Mouse (Mus musculus) olfactory bulb, adult 2 months (tissue): ENCODE results near the gene Rpl35. TPM values are rescaled to one million over a fixed set of nuclear protein-coding genes. Genes with fewer than 3 reads are reported as not detected.
"Not testable (repeated sequence)": the region's sequence is repeated elsewhere in the genome, so short reads cannot be mapped to it uniquely, and the experiment has no call there.

ENCODE experiments used
- H3K27ac ChIP-seq: fragments of 200-500 bp; 2 replicates; pipeline ENCODE4 v1.5.1; 2012; ENCODE audit warnings: low read depth, low read length; ENCODE audit not compliant: insufficient read depth
- H3K4me1 ChIP-seq: fragments of 200-500 bp; 2 replicates; pipeline ENCODE4 v1.6.1; 2012; ENCODE audit warnings: low read length; ENCODE audit not compliant: control insufficient read depth, insufficient read depth
- H3K4me3 ChIP-seq: fragments of 200-500 bp; 2 replicates; pipeline ENCODE4 v1.5.1; 2012; ENCODE audit warnings: mild to moderate bottlenecking, low read depth, low read length, moderate library complexity; ENCODE audit not compliant: insufficient read depth
- CTCF ChIP-seq: fragments of 200-500 bp; IDR thresholded peaks from 2 replicates; pipeline ENCODE4 v1.5.1; 2012; ENCODE audit warnings: low read depth, mild to moderate bottlenecking, low read length, moderate library complexity; ENCODE audit not compliant: insufficient read depth
- POLR2A ChIP-seq: fragments of 200-500 bp; IDR thresholded peaks from 2 replicates; pipeline ENCODE4 v1.6.1; 2012; ENCODE audit warnings: mild to moderate bottlenecking, low read depth, low read length, moderate library complexity; ENCODE audit not compliant: insufficient read depth
- WGBS: fragments of 180-500 bp; shearing (Covaris S2); methylation state at CpG from one replicate; pipeline ENCODE4 v1.1.7; 2018; 5-methylcytosine and 5-hydroxymethylcytosine counted together
- polyA plus RNA-seq: library from polyadenylated mRNA; stranded (reverse); fragments of >200 nt; gene quantifications from 2 replicates; pipeline ENCODE4 v1.2.4, GENCODE M21; 2012; ENCODE audit warnings: low replicate concordance; ENCODE audit not compliant: missing spikeins, insufficient read depth, insufficient read length

The Rpl35 gene
- not detected in 2 replicates for polyA plus RNA-seq

DNA sequence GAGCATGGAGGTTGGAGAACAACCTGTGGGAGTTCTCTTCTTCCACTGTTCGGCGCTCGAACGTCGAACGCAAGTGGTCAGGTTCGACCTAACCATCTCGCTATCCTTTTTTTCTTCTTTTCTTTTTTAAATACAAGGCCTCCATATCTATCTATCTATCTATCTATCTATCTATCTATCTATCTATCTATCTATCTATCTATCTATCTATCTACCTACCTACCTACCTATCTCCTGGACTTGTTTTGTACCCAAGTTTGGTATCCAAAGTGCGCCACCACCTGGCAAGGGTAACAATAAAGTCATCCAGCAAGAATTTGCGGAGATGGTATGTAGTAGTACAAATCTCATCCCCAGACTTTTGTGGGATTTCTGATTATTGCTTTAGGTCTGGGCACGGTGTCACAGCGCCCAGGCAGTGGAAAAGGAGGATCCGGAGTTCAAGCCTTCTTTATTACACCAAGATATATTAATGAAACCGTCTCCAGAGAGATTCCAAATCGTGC is at the start of gene Rpl35:
Gene Rpl35, minus strand, starts transcription at position 51 of the 506 bp plus-strand sequence.
- no peak within 1 kb of the TSS for H3K27ac ChIP-seq
- peak within 1 kb of the TSS; percentile 81 for H3K4me3 ChIP-seq
- WGBS, result 12% methylated on average over 15 of the region's 15 CpGs
- H3K4me1 ChIP-seq, result peaks cover 9% of the 10 kb centered on the region
- TF ChIP-seq CTCF (no peak), POLR2A (no peak)

- 93% methylated on average over 1 of the region's 1 CpGs for WGBS
- Histone ChIP-seq H3K27ac (no peak overlapping the region), H3K4me3 (no peak overlapping the region), H3K4me1 (no peaks in the 10 kb centered on the region)
- TF ChIP-seq CTCF (no peak), POLR2A (no peak)
These were observed 43.1 kb upstream of the Rpl35 start for GRCm38 (mm10) chr2:39048515-39048914.

DNA sequence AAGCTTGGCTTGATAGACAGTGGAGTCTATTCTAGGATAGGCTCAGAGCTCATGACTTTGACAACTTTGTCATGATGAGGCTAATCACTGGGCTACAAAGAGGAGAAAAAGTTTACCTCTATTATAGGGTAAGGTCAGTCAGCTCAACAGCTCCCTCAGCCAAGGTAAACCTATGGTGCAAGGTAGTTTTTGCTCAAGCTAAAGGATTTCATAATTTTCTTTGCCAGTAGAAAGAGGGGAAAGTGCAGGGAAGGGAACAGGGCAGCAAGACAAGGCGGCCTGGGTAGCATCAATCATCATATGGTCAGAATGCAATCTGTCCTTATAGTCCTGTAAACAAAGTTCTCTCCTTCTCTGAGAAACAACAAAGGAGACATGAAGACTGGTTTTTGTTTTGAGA is 34.8 kb upstream of the Rpl35 start:
- no peaks in the 10 kb centered on the region for H3K4me1 ChIP-seq
- TF ChIP-seq CTCF (no peak), POLR2A (no peak)
- 96% methylated on average over 1 of the region's 1 CpGs for WGBS
- no peak overlapping the region for H3K4me3 ChIP-seq
- no peak overlapping the region for H3K27ac ChIP-seq

DNA sequence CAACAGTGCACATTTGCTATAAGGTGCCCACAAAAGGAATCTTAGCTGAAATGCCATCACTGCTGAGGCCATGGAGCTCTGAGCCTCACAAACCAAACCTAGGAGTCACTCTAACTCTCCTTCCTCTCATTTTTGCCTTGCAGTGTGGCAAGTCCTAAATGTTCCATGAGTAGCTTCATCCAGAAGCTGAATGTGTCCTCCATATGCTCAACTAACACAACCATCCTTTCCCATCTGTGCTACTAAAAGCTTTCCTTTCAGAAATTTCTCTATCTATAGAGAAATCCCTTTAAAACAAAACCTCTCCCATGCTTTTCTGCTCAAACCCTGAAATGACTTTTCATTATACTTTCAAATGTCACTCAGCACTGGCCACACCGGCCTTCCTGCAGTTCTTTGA is 26.2 kb upstream of the Rpl35 start:
- 91% methylated on average over 1 of the region's 1 CpGs for WGBS
- no peaks in the 10 kb centered on the region for H3K4me1 ChIP-seq
- no peak overlapping the region for H3K27ac ChIP-seq
- TF ChIP-seq CTCF (no peak), POLR2A (no peak)
- no peak overlapping the region for H3K4me3 ChIP-seq

- H3K4me1 ChIP-seq, result no peaks in the 10 kb centered on the region
- H3K4me3 ChIP-seq, result no peak overlapping the region
- no peak overlapping the region for H3K27ac ChIP-seq
- WGBS, result 88% methylated on average over 1 of the region's 1 CpGs
- TF ChIP-seq POLR2A, result no peak
- TF ChIP-seq CTCF, result no peak
These were observed 14.6 kb upstream of the Rpl35 start for GRCm38 (mm10) chr2:39020004-39020403.

DNA sequence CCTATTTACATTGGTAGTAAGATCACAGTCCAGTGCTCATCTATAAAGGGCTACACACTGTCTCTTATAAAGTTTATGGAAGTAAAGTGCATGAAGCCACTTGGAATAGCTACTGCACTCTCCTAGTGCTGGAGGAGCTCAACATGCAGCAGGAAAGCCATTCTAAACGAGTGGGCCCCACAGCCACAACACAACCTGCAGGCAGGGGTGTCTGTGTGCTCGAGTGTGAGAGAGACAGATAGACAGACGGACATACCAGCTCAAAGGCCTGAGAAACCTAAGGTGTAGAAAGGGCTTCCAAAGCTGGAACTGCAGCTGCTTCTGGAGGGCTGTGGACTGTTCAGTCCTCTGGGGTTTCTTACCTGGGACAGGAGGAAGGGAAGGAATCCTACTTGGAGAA is 11.2 kb upstream of the Rpl35 start:
- WGBS, result 78% methylated on average over 3 of the region's 3 CpGs
- Histone ChIP-seq H3K4me1 (peaks cover 6% of the 10 kb centered on the region), H3K27ac (no peak overlapping the region), H3K4me3 (no peak overlapping the region)
- no peak for TF ChIP-seq POLR2A
- no peak for TF ChIP-seq CTCF

- Histone ChIP-seq H3K4me1 (peaks cover 6% of the 10 kb centered on the region), H3K27ac (no peak overlapping the region), H3K4me3 (no peak overlapping the region)
- no peak for TF ChIP-seq POLR2A
- TF ChIP-seq CTCF, result no peak
- WGBS, result 79% methylated on average over 7 of the region's 7 CpGs
These were observed 7.4 kb upstream of the Rpl35 start for GRCm38 (mm10) chr2:39012768-39013279.

- H3K27ac ChIP-seq, result no peak overlapping the region
- TF ChIP-seq CTCF (no peak), POLR2A (no peak)
- no peak overlapping the region for H3K4me3 ChIP-seq
- H3K4me1 ChIP-seq, result peaks cover 6% of the 10 kb centered on the region
- WGBS, result 52% methylated on average over 3 of the region's 3 CpGs
These were observed 6.5 kb upstream of the Rpl35 start for GRCm38 (mm10) chr2:39011971-39012370.

- Histone ChIP-seq H3K4me3 (no peak overlapping the region), H3K27ac (no peak overlapping the region), H3K4me1 (peaks cover 6% of the 10 kb centered on the region)
- TF ChIP-seq CTCF (no peak), POLR2A (no peak)
These were observed 5.8 kb upstream of the Rpl35 start for GRCm38 (mm10) chr2:39011264-39011663.

GRCm38 (mm10) chr2:39010144-39010543 is 4.7 kb upstream of the Rpl35 start:
- H3K4me3 ChIP-seq, H3K4me1 ChIP-seq, H3K27ac ChIP-seq: not testable (repeated sequence)
- 90% methylated on average over 5 of the region's 5 CpGs for WGBS
